Mouse (Mus musculus) embryo, embryonic 10 days (tissue): ENCODE results near the gene Mnat1.
A peak's percentile ranks its signal among the peaks of the same experiment; 100 is the strongest.

ENCODE experiments used
- DNase-seq: peaks from one replicate; pipeline ENCODE4 v3.0.0-alpha.2; 2015; ENCODE audit warnings: low spot score

The Mnat1 gene

GRCm38 (mm10) chr12:73231552-73231951 is 108.0 kb downstream of the Mnat1 start:
- DNase-seq: no peak

GRCm38 (mm10) chr12:73232586-73232985 is 109.1 kb downstream of the Mnat1 start:
- DNase-seq: no peak

GRCm38 (mm10) chr12:73241960-73242359 is 118.4 kb downstream of the Mnat1 start:
- peak; percentile 55 for DNase-seq

GRCm38 (mm10) chr12:73245687-73246086 is 122.2 kb downstream of the Mnat1 start:
- DNase-seq: no peak

- no peak for DNase-seq
These were observed 131.5 kb downstream of the Mnat1 start for GRCm38 (mm10) chr12:73255006-73255405.

GRCm38 (mm10) chr12:73259269-73259668 is 135.8 kb downstream of the Mnat1 start:
- no peak for DNase-seq

- no peak for DNase-seq
These were observed 136.8 kb downstream of the Mnat1 start for GRCm38 (mm10) chr12:73260339-73260738.

- no peak for DNase-seq
These were observed 142.0 kb downstream of the Mnat1 start for GRCm38 (mm10) chr12:73265381-73265978.

GRCm38 (mm10) chr12:73266597-73266996 is 143.1 kb downstream of the Mnat1 start:
- DNase-seq: no peak

GRCm38 (mm10) chr12:73268497-73268896 is 145.0 kb downstream of the Mnat1 start:
- DNase-seq: peak; percentile 24

GRCm38 (mm10) chr12:73269531-73269930 is 146.0 kb downstream of the Mnat1 start:
- DNase-seq: no peak

- no peak for DNase-seq
These were observed 146.4 kb downstream of the Mnat1 start for GRCm38 (mm10) chr12:73269933-73270332.

- no peak for DNase-seq
These were observed 151.4 kb downstream of the Mnat1 start for GRCm38 (mm10) chr12:73274921-73275320.

- peak; percentile 99 for DNase-seq
These were observed 163.0 kb downstream of the Mnat1 start, which contains the start of the genes Trmt5 and Slc38a6 for GRCm38 (mm10) chr12:73286287-73287092. TSS of gene Trmt5 (minus strand) at chr12:73286710. TSS of gene Slc38a6 (plus strand) at chr12:73286779.

GRCm38 (mm10) chr12:73287609-73288008 is 164.1 kb downstream of the Mnat1 start:
- peak; percentile 18 for DNase-seq

GRCm38 (mm10) chr12:73288626-73289025 is 165.1 kb downstream of the Mnat1 start:
- DNase-seq: no peak

- no peak for DNase-seq
These were observed 171.4 kb downstream of the Mnat1 start for GRCm38 (mm10) chr12:73294884-73295283.

GRCm38 (mm10) chr12:73295505-73296140 is 172.1 kb downstream of the Mnat1 start:
- DNase-seq: no peak

- no peak for DNase-seq
These were observed 175.1 kb downstream of the Mnat1 start for GRCm38 (mm10) chr12:73298621-73299020.

- no peak for DNase-seq
These were observed 177.0 kb downstream of the Mnat1 start for GRCm38 (mm10) chr12:73300531-73300930.

- no peak for DNase-seq
These were observed 181.1 kb downstream of the Mnat1 start for GRCm38 (mm10) chr12:73304636-73305035.

- DNase-seq: no peak
These were observed 184.2 kb downstream of the Mnat1 start for GRCm38 (mm10) chr12:73307750-73308149.

GRCm38 (mm10) chr12:73308711-73309110 is 185.2 kb downstream of the Mnat1 start:
- DNase-seq: no peak
